Mouse (Mus musculus) left cerebral cortex, adult 8-10 months (tissue): ENCODE measurements at regions not wholly inside any gene's neighbourhood (a gene's known extent, or its start where the extent isn't known, plus 50 kb on each side); places are given as distances from the start of the nearest gene placed in this dataset.

Experiments used
- DNase-seq, 2 experiments: peaks; one replicate each; pipeline ENCODE4 v3.0.0; 2022; ENCODE audit warnings: low spot score in 2 of 2

DNA sequence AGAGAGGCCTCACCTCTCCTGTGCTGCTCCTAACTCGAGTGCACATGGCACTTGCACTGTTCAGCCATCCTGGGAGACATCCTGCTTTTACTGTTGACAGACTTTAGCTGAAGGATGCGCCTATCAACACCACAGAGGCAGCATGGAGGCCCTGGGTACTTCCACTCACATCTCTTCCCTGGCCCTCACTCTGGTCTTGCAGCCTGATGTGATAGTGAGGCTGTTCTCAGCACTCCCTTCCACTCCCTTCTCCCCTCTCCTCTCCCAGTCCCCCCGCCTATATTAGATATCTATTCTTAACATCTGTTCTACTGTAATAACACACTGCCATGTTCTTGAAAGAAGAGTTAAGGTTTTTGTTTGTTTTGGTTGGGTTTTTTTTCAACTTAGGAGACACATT lies 50.2 kb upstream of the Bod1 start:
- DNase-seq: no peak

DNA sequence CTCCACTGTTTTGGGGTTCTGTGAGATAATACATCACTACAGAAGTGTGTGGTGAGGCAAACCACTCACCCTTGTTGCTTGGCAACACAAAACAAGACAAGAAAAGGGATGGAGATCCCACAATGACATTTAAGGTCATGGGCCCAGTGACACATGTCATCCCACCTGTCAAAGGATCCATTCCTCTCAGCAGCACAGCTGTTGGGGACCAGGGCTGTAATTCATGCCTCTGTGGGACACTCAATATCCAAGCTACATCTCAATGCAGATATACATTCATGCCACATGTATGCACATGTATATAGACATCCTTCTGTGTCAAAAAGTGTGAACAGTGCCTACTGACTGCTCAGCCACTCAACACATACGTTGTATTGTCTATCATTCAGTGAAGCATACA lies 52.8 kb upstream of the Bod1 start:
- no peak for DNase-seq

DNA sequence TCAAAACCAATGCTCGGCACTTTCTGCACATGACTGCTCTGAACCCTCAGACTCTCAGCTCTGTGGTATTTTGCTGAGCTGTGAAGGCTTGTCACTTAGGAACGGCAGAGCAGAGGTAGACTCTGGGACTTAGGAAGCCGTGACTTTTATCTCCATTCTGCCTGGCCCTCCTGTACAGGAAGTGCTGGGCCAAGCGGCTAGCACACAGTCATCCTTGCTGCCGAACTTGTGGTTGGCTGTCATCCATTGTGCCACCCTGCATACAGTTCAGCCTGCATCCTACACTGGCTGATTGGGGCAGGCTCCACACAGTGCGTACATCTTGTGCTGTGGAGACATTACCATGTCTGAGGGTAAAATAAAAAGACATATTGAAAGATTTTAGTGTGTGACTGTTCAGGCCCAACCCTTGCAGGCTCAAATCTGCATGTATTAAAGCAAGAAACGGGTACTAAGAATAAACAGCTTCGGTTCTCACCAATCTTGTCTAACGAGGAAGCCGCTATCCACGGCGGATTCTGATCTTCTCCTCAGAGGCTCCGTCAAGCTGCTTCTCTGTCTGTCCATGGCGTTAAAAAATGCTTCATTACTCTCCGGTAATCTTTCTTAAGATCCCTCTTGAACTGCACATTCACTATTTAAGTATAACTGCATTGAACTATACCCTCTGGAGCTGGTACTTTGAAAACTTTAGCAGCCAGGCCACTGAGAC lies 54.4 kb upstream of the Bod1 start:
- no peak for DNase-seq

DNA sequence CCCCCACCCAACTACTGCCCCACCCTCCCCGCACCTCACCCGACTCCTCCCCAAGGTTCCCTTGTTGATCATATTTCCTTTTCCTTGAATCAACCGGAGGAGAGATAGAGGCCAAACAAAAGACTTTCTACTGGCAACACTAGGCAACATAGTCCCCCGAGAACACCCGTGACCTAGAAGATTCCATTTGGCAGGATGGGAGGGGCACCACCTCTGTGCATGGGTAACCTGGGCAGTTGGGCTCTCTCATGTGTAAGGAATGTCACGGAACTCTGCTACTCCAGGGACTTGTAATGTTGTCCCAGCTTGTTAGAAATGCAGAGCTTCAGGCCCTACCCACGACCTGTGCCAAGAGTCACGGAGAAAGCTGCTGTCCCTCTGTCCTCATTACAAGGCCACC lies 55.6 kb upstream of the Bod1 start:
- DNase-seq: no peak

DNA sequence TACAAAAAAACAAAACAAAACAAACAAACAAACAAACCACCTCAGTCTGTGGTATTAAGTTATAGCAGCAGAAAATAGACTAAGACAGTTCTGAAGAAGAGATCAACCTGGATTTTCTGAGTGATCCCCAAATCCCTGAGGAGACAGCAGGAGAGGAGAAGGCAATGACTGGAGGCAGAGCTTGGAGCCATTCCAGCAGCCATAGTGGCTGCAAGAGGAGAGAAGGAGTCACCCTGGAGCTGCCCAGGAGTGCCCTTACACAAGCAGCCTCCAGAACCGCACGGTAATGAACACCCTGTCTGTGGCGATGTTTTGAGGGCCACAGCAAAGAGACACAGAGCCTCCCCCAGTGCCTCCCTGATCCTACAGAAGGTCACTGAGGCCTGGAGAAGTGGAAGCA lies 58.0 kb upstream of the Bod1 start:
- no peak for DNase-seq

DNA sequence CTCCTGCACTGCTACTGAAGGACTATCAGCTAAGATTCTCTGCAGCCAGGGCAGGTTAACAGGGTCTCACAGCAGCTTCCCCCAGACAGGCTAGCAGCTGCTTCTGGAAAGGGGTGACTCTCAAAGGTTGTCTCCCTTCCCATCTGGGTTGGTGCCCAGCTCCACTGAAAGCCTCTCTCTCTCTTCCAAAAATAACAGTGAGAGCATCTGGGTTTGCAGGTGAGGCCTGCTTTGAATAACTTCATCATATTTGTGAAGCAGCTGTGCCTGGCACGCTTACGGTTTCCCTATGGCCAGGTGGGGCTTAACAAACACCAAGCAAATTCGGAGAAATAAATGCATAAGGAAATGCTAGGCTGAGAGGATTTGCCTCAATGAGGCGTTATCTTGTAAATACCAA lies 58.5 kb upstream of the Bod1 start:
- DNase-seq: no peak

DNA sequence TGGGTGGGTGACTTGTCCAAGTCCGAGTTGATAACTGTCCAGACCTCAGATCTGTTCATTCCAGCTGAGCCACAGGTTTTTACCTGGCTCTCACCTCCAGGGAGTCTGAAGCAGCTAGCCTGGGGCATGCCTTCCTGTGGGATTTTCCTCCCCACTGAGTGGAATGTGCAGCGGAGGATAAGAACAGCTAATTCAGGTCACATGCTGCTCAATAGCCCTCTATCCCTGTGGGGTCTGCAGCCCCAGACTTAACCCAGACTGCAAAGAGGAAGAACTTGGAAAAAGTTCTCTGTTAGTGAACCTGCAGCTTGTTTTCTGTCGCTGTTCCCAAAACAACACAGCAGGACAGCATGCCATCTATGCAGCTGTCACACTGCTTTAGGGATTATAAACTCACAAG lies 59.0 kb upstream of the Bod1 start:
- no peak for DNase-seq

DNA sequence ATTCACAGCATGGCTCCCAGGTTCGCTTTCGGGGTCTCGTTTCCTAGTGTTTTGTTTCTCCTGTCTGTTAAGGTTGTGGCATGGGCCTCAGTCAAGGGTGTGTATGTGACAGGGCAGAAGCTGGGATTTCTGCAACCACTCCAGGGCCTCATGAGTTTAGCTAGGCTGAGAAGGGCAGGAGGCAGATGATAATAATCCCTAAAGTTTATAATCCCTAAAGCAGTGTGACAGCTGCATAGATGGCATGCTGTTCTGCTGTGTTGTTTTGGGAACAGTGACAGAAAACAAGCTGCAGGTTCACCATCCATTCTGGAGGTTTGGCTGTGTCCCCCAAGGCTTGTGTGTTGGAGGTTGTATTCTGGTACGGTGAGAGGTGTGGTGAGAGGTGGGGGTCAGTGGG lies 59.8 kb upstream of the Bod1 start:
- no peak for DNase-seq

DNA sequence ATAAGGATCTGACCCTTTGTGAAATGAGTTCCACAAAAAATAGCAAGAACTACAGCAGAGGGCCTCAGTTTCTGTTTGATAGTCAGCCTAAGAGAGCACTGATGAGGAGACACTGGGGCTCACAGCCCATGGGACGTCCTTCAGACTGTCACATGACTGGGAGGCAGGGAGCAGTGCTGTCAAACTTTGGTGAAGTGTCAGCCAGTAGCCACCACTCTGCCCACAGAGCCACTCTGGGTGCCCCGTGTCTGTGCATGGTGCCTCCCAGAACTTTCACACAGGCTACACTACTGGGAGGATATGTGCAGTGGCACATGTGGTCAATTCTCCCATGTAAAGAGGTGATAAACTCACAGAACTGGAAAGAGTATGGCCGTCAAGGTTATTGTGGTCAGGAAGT lies 60.7 kb upstream of the Bod1 start:
- no peak for DNase-seq

DNA sequence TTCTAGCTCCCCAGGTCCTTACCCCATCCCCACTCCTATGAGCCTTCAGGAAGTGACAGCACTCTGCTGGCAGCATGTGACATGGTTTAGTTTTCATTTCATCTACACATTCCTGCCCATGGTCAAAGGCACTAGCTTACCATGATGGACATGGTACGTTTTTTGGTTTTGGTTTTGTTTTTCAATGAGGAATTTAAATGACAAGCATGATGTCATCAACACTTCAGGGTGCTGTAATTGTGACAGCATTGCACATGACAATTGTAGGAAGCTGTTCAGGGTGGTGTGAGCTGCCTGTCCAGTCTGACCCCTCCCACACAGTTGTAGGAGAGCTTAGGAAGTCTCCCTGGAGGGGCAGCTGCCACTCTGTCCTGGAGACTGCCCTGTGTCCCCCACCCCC lies 61.3 kb upstream of the Bod1 start:
- no peak for DNase-seq

DNA sequence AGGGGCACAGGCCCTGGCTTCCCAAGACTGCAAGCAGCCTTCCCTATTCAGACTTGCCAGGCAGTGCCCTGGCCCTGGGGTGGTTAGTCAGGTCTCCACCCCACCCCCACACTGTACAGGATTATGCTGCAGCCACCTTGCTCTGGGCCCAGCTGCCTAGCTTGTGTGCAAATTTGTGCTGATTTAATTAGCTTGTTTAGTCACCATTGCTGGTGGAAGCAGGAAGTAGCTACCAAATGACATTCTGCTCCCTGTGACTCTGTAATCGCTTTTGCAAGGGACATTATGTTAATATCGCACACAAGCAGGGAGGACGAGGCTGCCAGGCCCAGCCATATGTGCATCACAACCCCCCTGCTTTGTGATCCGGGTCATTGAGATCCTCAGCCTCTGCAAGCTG lies 62.4 kb upstream of the Bod1 start:
- no peak for DNase-seq

DNA sequence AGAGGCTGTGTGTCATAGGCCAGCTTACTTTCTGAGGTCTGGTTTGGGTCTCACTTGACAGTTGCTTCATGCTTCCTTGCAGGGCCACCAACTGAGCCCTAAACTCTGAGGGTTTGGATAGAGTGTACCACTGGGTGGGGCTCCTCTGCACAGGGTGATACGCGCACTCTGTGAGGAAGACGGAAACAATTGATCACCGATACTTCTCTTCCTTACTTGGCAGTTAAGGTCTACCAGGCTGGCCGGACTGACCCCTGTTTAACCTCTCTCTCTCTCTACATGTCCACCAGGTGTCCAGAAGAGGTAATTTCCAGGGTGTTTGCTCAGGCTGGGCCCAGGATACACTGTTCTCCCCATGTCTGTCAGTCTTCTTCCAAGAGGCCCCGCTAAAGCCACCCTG lies 63.6 kb upstream of the Bod1 start:
- no peak for DNase-seq

DNA sequence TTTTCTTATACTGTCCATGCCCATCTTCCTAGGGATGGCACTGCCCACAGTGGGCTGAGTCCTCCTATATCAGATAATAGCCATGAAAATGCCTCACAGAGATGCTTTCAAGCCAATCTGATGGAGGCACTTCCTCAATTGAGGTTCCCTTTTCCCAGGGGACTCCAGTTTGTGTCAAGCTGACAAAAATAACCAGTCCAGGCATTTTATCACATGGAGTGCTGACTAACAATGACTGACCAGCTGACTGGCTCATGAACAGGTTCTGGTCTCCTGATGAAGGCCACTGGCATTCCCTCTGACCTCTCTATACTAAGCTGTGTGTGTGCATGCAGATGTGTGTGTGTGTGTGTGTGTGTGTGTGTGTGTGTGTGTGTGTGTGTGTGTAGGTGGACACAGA lies 64.4 kb upstream of the Bod1 start:
- DNase-seq: no peak

DNA sequence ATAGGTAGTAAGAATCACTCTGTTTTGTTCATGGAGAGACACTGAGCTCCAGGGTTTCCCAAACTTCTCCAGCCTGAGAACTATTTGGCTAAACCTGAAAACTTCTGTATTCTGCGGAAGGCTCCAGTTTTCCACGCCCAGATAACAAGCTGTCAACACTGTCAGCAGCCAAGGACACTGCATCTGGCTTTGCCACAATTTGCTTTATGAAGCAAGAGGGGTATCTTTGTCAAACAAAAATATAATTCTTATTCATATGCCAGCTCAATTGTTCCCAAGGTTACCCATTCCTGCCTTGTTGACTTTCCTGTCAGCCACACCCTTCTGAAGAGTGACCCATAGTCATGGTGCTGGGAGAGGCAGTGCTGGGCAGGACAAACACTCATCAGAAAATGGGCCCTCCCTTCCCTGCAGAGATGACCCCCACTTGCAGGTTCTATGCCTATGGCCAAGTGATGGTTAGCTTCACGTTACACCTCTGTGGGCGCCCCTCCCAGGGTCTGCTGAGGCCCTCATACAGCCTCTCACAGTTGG lies 64.9 kb upstream of the Bod1 start:
- no peak for DNase-seq

DNA sequence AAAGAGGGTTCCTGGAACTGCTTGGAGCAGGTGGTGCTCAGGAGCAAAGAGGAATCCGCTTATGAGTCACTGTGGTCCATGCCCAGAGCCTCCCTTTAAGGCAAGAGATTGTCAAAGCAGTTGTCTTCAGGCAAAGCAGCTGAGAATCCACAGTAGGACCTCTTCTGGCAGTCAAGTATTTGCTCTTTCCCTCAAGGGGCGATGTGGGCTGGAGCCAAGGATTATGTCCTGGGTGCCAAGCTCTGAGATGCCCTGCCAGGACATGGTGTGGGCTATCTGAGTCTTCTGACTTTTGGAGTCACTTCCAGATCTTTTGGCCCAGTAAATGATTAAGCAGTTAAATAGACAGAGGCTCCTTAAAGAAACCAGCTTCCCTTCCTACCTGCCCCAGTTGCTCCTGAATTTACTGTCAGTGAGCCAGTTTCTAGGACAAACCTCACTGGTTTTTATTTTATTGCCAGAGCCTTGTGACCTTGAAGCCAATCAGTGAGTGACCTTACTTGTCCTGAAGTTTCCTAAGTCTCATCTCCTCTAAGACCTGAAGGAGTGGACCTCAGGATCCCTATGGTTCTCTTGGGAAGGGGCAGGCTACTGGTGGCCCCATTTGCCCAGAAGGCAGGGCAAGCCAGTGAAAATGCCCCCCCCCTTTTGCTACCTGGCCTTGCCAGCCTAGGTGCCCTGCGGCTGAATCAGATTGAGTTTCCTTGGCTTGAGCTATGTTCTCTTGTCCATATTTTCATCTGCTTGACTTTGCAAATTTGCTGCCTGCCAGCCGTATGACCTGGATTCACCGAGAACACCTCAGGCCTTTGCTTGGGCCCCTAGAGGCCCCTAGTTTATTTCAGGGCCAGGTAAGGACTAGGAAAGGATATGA lies 66.7 kb upstream of the Bod1 start:
- no peak for DNase-seq

DNA sequence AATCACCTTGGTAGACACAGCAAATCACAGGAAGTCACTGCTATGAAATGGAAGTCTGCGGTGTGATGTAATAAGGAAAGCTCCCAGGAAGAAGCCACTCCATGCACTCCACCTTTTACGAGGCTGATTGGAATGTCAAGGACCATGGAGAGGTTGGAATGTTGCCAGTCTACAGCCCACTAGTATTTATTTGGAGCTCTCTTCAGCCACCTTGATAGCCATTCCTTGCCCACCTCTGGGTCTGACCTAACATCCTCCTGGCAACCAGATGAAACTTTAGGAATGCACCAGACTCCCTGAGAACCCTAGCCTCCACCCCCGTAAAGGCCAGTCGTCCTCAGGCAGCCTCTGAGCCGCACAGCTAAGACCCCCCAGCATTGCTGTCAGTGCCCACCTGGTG lies 68.7 kb upstream of the Bod1 start:
- no peak for DNase-seq

DNA sequence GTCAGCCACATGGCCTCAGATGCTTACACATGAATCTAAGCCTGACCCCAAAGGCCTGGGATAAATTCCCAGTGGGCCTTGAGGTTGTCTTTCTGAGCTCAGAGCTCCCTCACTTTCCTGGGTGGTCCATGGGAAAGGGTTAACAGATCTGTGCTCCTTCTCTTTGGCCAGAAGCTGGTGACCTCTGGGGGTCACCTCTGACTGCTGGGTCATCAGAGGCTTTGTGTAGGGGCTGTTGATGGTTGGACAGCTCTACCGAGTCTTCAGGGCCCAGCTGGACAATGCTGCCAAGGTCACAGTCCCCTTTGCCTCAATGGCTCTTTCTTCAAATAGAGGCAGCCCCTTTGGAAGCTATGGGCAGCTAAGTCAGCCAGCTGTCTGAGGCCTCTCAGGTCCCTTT lies 70.5 kb upstream of the Bod1 start:
- no peak for DNase-seq

DNA sequence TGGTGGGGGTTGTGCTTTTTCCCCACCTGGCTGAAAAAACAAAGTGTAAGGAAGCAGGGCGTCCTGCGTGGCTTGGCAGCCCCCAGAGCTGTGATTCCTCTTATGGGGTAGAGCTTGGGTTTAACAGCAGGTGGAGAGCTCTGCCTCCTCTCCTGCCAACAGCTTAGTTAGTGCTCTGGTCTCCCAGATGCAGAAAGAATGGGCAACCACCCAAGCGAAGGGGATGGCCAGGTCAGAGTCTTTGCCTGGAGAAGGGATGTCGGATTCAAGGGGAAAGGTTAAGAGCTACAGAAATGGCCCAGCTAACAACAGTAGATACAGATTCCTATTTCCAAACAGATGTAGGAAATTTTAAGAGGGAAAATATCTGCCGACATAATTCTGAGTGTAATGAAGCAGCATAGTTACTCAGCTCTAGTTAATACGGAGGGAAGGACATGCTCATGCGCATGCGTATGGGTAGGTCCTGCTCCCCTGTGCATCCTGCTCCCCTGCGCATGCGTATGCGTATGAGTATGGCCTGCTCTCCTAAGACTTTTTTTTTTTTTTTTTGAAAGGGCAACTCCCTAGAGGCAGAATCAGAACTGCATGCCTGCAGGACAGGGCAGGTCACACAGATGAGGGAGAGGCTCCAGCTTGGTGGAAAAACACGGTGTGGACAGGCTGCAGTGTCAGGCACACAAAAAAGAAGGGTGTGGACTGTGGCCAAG lies 72.5 kb upstream of the Bod1 start:
- DNase-seq: no peak

DNA sequence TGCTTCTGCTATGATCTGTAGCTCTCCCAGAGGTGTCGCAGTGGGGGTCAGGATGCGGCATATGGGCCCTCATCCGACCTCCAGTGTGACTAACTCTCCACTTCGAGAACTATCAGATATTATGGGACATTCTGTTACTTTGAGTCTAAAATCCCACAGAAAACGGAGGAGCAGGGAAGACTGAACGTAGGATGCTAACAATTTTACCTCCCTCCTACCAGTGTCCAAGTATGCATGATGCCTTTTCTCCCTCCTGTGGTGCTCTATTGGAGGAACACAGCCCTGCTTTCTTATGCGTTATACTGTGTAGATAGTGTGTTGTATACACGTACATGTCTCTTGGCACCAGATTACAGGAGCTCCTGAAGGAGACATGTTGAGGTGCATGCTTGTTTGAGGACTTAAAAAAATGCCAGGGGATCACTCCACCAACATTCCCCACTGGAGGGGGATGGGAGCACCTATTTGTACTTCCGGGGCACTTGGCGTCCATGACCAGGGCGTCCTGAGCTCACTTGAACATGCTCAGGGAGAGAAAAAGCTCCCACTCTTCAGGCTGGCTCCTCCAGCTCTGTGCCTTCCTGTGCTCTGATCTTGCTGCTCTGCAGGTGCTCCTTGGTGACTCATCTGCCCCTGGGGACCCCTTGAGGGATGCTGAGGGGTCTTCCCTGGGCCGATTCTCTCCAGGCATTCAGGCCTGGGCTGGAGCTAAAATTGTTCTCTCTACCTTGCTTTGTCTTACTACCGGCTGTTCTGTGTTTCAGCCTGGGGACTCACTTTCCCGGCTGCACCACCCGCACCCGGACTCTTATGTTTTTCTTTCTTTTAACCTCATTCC lies 73.6 kb upstream of the Bod1 start:
- no peak for DNase-seq

DNA sequence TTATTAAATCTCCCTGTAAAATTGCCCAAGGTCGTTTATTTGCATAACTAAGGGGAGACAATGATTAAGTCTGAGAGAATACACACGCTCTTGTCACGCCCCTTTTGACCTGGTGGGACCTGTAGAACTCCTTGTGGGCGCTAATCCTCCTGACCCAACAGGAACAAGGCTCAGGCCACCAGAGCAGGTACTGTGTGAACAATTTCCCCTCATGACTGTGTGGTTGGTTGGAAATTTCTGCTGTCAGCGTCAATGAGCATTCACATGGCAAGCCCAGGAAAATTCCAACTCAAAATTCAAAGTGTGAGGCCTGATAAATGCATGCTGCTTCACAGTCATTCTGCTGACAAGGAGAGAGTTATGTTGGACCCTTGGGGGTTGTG lies 74.2 kb upstream of the Bod1 start:
- no peak for DNase-seq

DNA sequence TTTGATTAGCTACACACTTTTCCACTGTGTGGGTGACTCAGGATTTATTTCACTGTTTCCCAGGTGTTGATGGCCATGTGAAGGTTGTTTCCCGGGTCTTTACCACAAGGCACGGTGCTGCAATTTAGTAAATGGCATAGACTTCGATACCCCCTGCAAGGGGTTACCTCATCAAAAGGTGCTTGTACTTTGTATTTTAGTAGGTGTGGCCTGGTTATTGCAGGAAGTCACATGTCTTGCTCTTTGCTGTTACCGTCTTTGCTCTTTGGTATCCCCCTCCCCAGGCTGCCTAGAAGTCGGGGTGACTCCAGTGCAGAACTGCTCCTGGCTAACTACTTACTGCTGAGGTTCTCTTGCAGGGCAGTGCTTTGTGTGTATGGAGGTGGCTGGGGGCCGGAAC lies 74.8 kb upstream of the Bod1 start:
- DNase-seq: no peak
